Mouse (Mus musculus): Measurements from ENCODE around the gene Syne4.

DNA sequence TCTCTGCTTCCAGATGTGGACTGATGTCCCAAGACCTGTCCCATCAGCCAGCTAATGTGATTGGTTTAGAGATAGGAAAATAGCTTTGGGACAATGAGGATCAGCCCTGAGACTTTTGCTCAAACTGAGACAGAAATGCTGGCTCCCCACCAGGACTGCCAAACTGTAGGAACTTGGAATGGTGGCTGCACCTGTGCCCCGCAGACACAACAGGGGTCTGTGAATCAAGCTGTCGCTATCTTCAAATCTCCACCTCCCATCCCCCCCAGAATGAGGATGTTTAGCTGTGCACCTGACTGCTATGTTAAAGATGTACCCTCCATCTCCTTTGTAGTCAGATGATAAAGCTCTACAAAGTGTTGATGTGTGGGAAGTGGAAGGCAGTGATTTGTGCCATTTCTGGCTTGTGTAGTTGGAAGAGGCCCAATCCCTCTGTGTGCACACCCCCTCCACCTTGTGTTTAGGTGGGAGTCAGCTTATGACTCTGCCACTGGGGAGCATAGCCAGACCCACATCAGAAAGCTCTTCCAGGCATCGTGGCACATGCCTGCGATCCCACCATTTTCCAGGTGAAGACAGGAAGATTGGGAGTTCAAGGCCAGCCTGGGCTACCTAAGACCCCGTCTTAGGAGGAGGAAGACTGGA lies 9.8 kb downstream of the Syne4 start:
- TF ChIP-seq CTCF (IDR thresholded peaks at IDR 0.05; ENCODE audit: low read depth, low read length) (no peak), GATA1 (IDR thresholded peaks at IDR 0.05; ENCODE audit: borderline replicate concordance, low read length) (no peak), TAL1 (conservative IDR thresholded peaks at IDR 0.05; ENCODE audit: low read depth, low read length) (no peak), GATA2 (IDR thresholded peaks at IDR 0.05; ENCODE audit: borderline replicate concordance, low read depth, low read length) (no peak)

All from G1E (cell line).